Comparison of ENCODE assay signal across 24 mouse cellular contexts in genomic region chr19:34715895-34716294, GRCm38 (mm10).
"Had no signal": no experiment of that assay in that cellular context is flagged by ENCODE, and none has a peak within 500 bp of the region (broad histone marks: within the 10 kb centered on the region; RNA-seq: fewer than 3 reads in every experiment).

No protein-coding gene starts in this region.

- ATAC-seq: forebrain, postnatal 0 days; hindbrain, postnatal 0 days; intestine, embryonic 16.5 days had no signal

- H3K27ac ChIP-seq: heart, embryonic 10.5 days; heart, embryonic 13.5 days; heart, embryonic 15.5 days; hindbrain, embryonic 13.5 days; hindbrain, embryonic 15.5 days; hindbrain, postnatal 0 days; kidney, postnatal 0 days; left cerebral cortex, adult 2 months; limb, embryonic 10.5 days; limb, embryonic 12.5 days; liver, embryonic 13.5 days; liver, embryonic 15.5 days had no signal

- H3K4me1 ChIP-seq: heart, embryonic 10.5 days; heart, embryonic 15.5 days; hindbrain, embryonic 13.5 days; hindbrain, embryonic 15.5 days; liver, embryonic 15.5 days had no signal

- H3K9me3 ChIP-seq: heart, embryonic 10.5 days; heart, embryonic 13.5 days; heart, embryonic 15.5 days; hindbrain, embryonic 13.5 days; hindbrain, embryonic 15.5 days; limb, embryonic 10.5 days; limb, embryonic 12.5 days; liver, embryonic 13.5 days; liver, embryonic 15.5 days had no signal

- H3K27me3 ChIP-seq: heart, embryonic 13.5 days; heart, embryonic 15.5 days; hindbrain, embryonic 13.5 days; hindbrain, embryonic 15.5 days; limb, embryonic 12.5 days; liver, embryonic 13.5 days; liver, embryonic 15.5 days had no signal

- H3K9ac ChIP-seq: forebrain, postnatal 0 days; heart, embryonic 13.5 days; heart, embryonic 15.5 days; hindbrain, embryonic 13.5 days; hindbrain, embryonic 15.5 days; limb, embryonic 12.5 days; liver, embryonic 13.5 days; liver, embryonic 15.5 days had no signal

- H3K36me3 ChIP-seq: heart, embryonic 10.5 days; heart, embryonic 13.5 days; heart, embryonic 15.5 days; hindbrain, embryonic 13.5 days; hindbrain, embryonic 15.5 days; limb, embryonic 10.5 days; limb, embryonic 12.5 days; liver, embryonic 13.5 days; liver, embryonic 15.5 days had no signal

- H3K4me3 ChIP-seq: heart, embryonic 10.5 days; heart, embryonic 13.5 days; heart, embryonic 15.5 days; hindbrain, embryonic 13.5 days; hindbrain, embryonic 15.5 days; left cerebral cortex, adult 2 months; limb, embryonic 10.5 days; limb, embryonic 12.5 days; liver, embryonic 13.5 days; liver, embryonic 15.5 days had no signal

- DNase-seq: forebrain, postnatal 0 days; gastrocnemius, postnatal 14 days; gastrocnemius, postnatal 36 days; heart, adult 18-20 months; heart, postnatal 14 days; heart, postnatal 36 days; kidney, adult 11 months; kidney, adult 8-10 months; kidney, postnatal 14 days; kidney, postnatal 36 days; layer of hippocampus, adult 9-11 months; liver, embryonic 13.5 days had no signal

- H3K4me2 ChIP-seq: heart, embryonic 13.5 days; heart, embryonic 15.5 days; hindbrain, embryonic 13.5 days; hindbrain, embryonic 15.5 days; limb, embryonic 12.5 days; liver, embryonic 13.5 days; liver, embryonic 15.5 days had no signal
